Mouse (Mus musculus): Measurements from ENCODE around the gene Pgk2. TPM values are rescaled to one million over a fixed set of nuclear protein-coding genes. Genes with fewer than 3 reads are reported as not detected.
"Not testable (repeated sequence)": the region's sequence is repeated elsewhere in the genome, so short reads cannot be mapped to it uniquely, and the experiment has no call there.

The Pgk2 gene
- total RNA-seq (2015) (not detected in 2 replicates), total RNA-seq (2017) (not detected in 2 replicates)

- no peak for ATAC-seq (ENCODE audit: poor library complexity, severe bottlenecking)
These were observed at the start of gene Pgk2 for GRCm38 (mm10) chr17:40208540-40208939. Gene Pgk2, minus strand, starts transcription at chr17:40208640.

GRCm38 (mm10) chr17:40252487-40252886 is 44.0 kb upstream of the Pgk2 start:
- no peak for ATAC-seq (ENCODE audit: poor library complexity, severe bottlenecking)

GRCm38 (mm10) chr17:40242135-40242534 is 33.7 kb upstream of the Pgk2 start, which contains the start of gene Crisp3:
Gene Crisp3, minus strand, starts transcription at chr17:40242288.
- ATAC-seq (ENCODE audit: poor library complexity, severe bottlenecking) = no peak

- not testable (repeated sequence) for ATAC-seq (ENCODE audit: poor library complexity, severe bottlenecking)
These were observed 6.6 kb downstream of the Pgk2 start for GRCm38 (mm10) chr17:40201803-40202202.

GRCm38 (mm10) chr17:40190192-40190591 is 18.2 kb downstream of the Pgk2 start:
- ATAC-seq (ENCODE audit: poor library complexity, severe bottlenecking) = not testable (repeated sequence)

GRCm38 (mm10) chr17:40157729-40158359 is 50.6 kb downstream of the Pgk2 start:
- not testable (repeated sequence) for ATAC-seq (ENCODE audit: poor library complexity, severe bottlenecking)

Other genes with a start within 250 kb of the Pgk2 start
- not detected in 2 replicates for gene AC192777.2, start 113.2 kb downstream of the Pgk2 start, total RNA-seq (2015)
- not detected in 2 replicates for gene AC192777.2, start 113.2 kb downstream of the Pgk2 start, total RNA-seq (2017)
- gene Crisp3, start 33.6 kb upstream of the Pgk2 start, total RNA-seq (2015) = not detected in 2 replicates
- gene Crisp3, start 33.6 kb upstream of the Pgk2 start, total RNA-seq (2017) = not detected in 2 replicates
- gene Crisp1, start 110.6 kb upstream of the Pgk2 start, total RNA-seq (2015) = not detected in 2 replicates
- gene Crisp1, start 110.6 kb upstream of the Pgk2 start, total RNA-seq (2017) = not detected in 2 replicates

All from megakaryocyte, adult 5-6 weeks (primary cell).